Mouse (Mus musculus) midbrain, embryonic 11.5 days (tissue): ENCODE results near the gene Slc38a9. TPM values are rescaled to one million over a fixed set of nuclear protein-coding genes. Genes with fewer than 3 reads are reported as not detected.
"Not testable (repeated sequence)": the region's sequence is repeated elsewhere in the genome, so short reads cannot be mapped to it uniquely, and the experiment has no call there.

Experiments
- ATAC-seq: fragments of 200-750 bp; cut with Nextera tagmentation; 2 replicates; pipeline ENCODE4 v1.8.0; 2017; ENCODE audit warnings: moderate TSS enrichment, moderate library complexity; ENCODE audit not compliant: low FRiP score
- DNase-seq: peaks from one replicate; pipeline ENCODE4 v3.0.0; 2015; ENCODE audit warnings: low spot score; ENCODE audit errors: missing footprints
- H3K27ac ChIP-seq: fragments of 300-500 bp; sonication (generic); 2 replicates; pipeline ENCODE4 v1.5.1; 2014; ENCODE audit warnings: low read depth, low read length
- H3K27me3 ChIP-seq: fragments of 300-500 bp; sonication (generic); 2 replicates; pipeline ENCODE4 v1.6.1; 2014; ENCODE audit warnings: mild to moderate bottlenecking, low read length, moderate library complexity, mixed read lengths; ENCODE audit not compliant: control insufficient read depth, insufficient read depth
- H3K36me3 ChIP-seq: fragments of 300-500 bp; sonication (generic); 2 replicates; pipeline ENCODE4 v1.6.1; 2014; ENCODE audit warnings: mild to moderate bottlenecking, low read length, moderate library complexity, mixed read lengths; ENCODE audit not compliant: control insufficient read depth, insufficient read depth
- H3K4me1 ChIP-seq: fragments of 300-500 bp; sonication (generic); 2 replicates; pipeline ENCODE4 v1.6.1; 2014; ENCODE audit warnings: low read length; ENCODE audit not compliant: control insufficient read depth, insufficient read depth
- H3K4me2 ChIP-seq: fragments of 300-500 bp; sonication (generic); 2 replicates; pipeline ENCODE4 v1.6.1; 2014; ENCODE audit warnings: mild to moderate bottlenecking, moderate library complexity
- H3K4me3 ChIP-seq: fragments of 300-500 bp; sonication (generic); 2 replicates; pipeline ENCODE4 v1.5.1; 2014; ENCODE audit warnings: low read depth, low read length
- H3K9ac ChIP-seq: fragments of 300-500 bp; sonication (generic); 2 replicates; pipeline ENCODE4 v1.6.1; 2014; ENCODE audit warnings: low read length
- H3K9me3 ChIP-seq: fragments of 300-500 bp; sonication (generic); 2 replicates; pipeline ENCODE4 v1.6.1; 2016; ENCODE audit warnings: low read length; ENCODE audit not compliant: control insufficient read depth
- WGBS: fragments of 180-500 bp; shearing (Covaris S2); extraction: QIAGEN DNeasy Blood & Tissue Kit; methylation state at CpG from one replicate; pipeline ENCODE4 v1.1.7; 2014; 5-methylcytosine and 5-hydroxymethylcytosine counted together
- polyA plus RNA-seq: library from polyadenylated mRNA; unstranded; fragments of >200 nt; fragmentation: Nextera tagmentation; extraction: Ambion mirVana; gene quantifications from 2 replicates; pipeline ENCODE4 v1.2.1, GENCODE M21; 2014

Gene Slc38a9
- polyA plus RNA-seq, 1 experiment from 2014 or later: 20.2 TPM

- H3K4me2 ChIP-seq: no peak overlapping the region
- H3K9me3 ChIP-seq: no peaks in the 10 kb centered on the region
- no peak overlapping the region for H3K27ac ChIP-seq
- no peak overlapping the region for H3K9ac ChIP-seq
- no peaks in the 10 kb centered on the region for H3K36me3 ChIP-seq
- ATAC-seq (no peak), DNase-seq (peak; percentile 78)
- no peak overlapping the region for H3K4me3 ChIP-seq
- 88% methylated on average over 4 of the region's 4 CpGs for WGBS
- no peaks in the 10 kb centered on the region for H3K4me1 ChIP-seq
- H3K27me3 ChIP-seq: no peaks in the 10 kb centered on the region
These were observed 45.8 kb downstream of the Slc38a9 start for GRCm38 (mm10) chr13:112706351-112706750.

GRCm38 (mm10) chr13:112720078-112720736, 59.7 kb downstream of the Slc38a9 start:
- ATAC-seq (no peak), DNase-seq (peak; percentile 73)
- Histone ChIP-seq H3K27me3 (no peaks in the 10 kb centered on the region), H3K27ac (no peak overlapping the region), H3K4me2 (no peak overlapping the region), H3K4me3 (no peak overlapping the region), H3K36me3 (no peaks in the 10 kb centered on the region), H3K9me3 (no peaks in the 10 kb centered on the region), H3K4me1 (peaks cover 7% of the 10 kb centered on the region; the same call in 1 of the 2 replicates), H3K9ac (no peak overlapping the region)
- 91% methylated on average over 15 of the region's 15 CpGs for WGBS

- DNase-seq (peak; percentile 83), ATAC-seq (peak; percentile 70; the same call in 1 of the 2 replicates)
- Histone ChIP-seq H3K4me3 (no peak overlapping the region), H3K36me3 (no peaks in the 10 kb centered on the region), H3K9me3 (no peaks in the 10 kb centered on the region), H3K27ac (peak overlapping the region; percentile 61), H3K4me2 (no peak overlapping the region), H3K4me1 (peaks cover 7% of the 10 kb centered on the region; the same call in 1 of the 2 replicates), H3K27me3 (no peaks in the 10 kb centered on the region), H3K9ac (no peak overlapping the region)
- 21% methylated on average over 9 of the region's 9 CpGs for WGBS
These were observed 61.6 kb downstream of the Slc38a9 start for GRCm38 (mm10) chr13:112721946-112722729.

GRCm38 (mm10) chr13:112724260-112724659, 63.7 kb downstream of the Slc38a9 start:
- not testable (repeated sequence) for H3K9ac ChIP-seq, H3K4me3 ChIP-seq

GRCm38 (mm10) chr13:112726002-112726401, 65.5 kb downstream of the Slc38a9 start:
- H3K4me3 ChIP-seq: no peak overlapping the region
- H3K4me2 ChIP-seq: no peak overlapping the region
- no peaks in the 10 kb centered on the region for H3K27me3 ChIP-seq
- H3K9me3 ChIP-seq: no peaks in the 10 kb centered on the region
- H3K36me3 ChIP-seq: no peaks in the 10 kb centered on the region
- 84% methylated on average over 3 of the region's 3 CpGs for WGBS
- no peak overlapping the region for H3K9ac ChIP-seq
- H3K4me1 ChIP-seq: peaks cover 7% of the 10 kb centered on the region; the same call in 1 of the 2 replicates
- no peak overlapping the region for H3K27ac ChIP-seq
- ATAC-seq (no peak), DNase-seq (peak; percentile 19)

More at GRCm38 (mm10) chr13:112724260-112724659, 63.7 kb downstream of the Slc38a9 start:
- not testable (repeated sequence) for H3K9me3 ChIP-seq, H3K36me3 ChIP-seq, H3K4me2 ChIP-seq, H3K27me3 ChIP-seq, H3K27ac ChIP-seq, H3K4me1 ChIP-seq, ATAC-seq, DNase-seq

- H3K9me3 ChIP-seq: no peaks in the 10 kb centered on the region
- no peaks in the 10 kb centered on the region for H3K27me3 ChIP-seq
- no peak overlapping the region for H3K4me3 ChIP-seq
- DNase-seq (peak; percentile 59), ATAC-seq (no peak)
- WGBS: 91% methylated on average over 12 of the region's 12 CpGs
- H3K4me2 ChIP-seq: no peak overlapping the region
- H3K9ac ChIP-seq: no peak overlapping the region
- no peaks in the 10 kb centered on the region for H3K36me3 ChIP-seq
- H3K4me1 ChIP-seq: no peaks in the 10 kb centered on the region
- H3K27ac ChIP-seq: no peak overlapping the region
These were observed 72.8 kb downstream of the Slc38a9 start for GRCm38 (mm10) chr13:112733311-112733710.

GRCm38 (mm10) chr13:112734906-112735713, 74.6 kb downstream of the Slc38a9 start:
- no peak overlapping the region for H3K4me2 ChIP-seq
- peak; percentile 77 for DNase-seq
- ATAC-seq: no peak
- no peak overlapping the region for H3K4me3 ChIP-seq
- H3K27ac ChIP-seq: no peak overlapping the region
- 85% methylated on average over 14 of the region's 14 CpGs for WGBS
- H3K9ac ChIP-seq: no peak overlapping the region
- H3K9me3 ChIP-seq: no peaks in the 10 kb centered on the region
- no peaks in the 10 kb centered on the region for H3K27me3 ChIP-seq
- H3K36me3 ChIP-seq: no peaks in the 10 kb centered on the region
- no peaks in the 10 kb centered on the region for H3K4me1 ChIP-seq

GRCm38 (mm10) chr13:112736407-112736806, 75.9 kb downstream of the Slc38a9 start:
- H3K9me3 ChIP-seq: no peaks in the 10 kb centered on the region
- no peaks in the 10 kb centered on the region for H3K4me1 ChIP-seq
- DNase-seq (peak; percentile 56), ATAC-seq (no peak)
- H3K36me3 ChIP-seq: no peaks in the 10 kb centered on the region
- no peak overlapping the region for H3K4me3 ChIP-seq
- H3K4me2 ChIP-seq: no peak overlapping the region
- no peaks in the 10 kb centered on the region for H3K27me3 ChIP-seq
- H3K27ac ChIP-seq: no peak overlapping the region
- H3K9ac ChIP-seq: no peak overlapping the region
- WGBS: 88% methylated on average over 10 of the region's 10 CpGs
